Mouse (Mus musculus): ENCODE data around the gene Baz1b. TPM values are rescaled to one million over a fixed set of nuclear protein-coding genes. Genes with fewer than 3 reads are reported as not detected.

The Baz1b gene
- polyA plus RNA-seq, 1 experiment, result 84.1 TPM

- H3K27ac ChIP-seq (ENCODE audit: insufficient read depth, low read length), result no peak overlapping the region
- H3K4me3 ChIP-seq (ENCODE audit: insufficient read depth, low read length), result no peak overlapping the region
- peaks cover under 1% of the 10 kb centered on the region; the same call in 1 of the 2 replicates for H3K4me1 ChIP-seq (ENCODE audit: control insufficient read depth, insufficient read depth, low read length)
- TF ChIP-seq POLR2A (IDR thresholded peaks at IDR 0.05; ENCODE audit: low read depth, low read length), result no peak
These were observed 12.0 kb upstream of the Baz1b start for GRCm38 (mm10) chr5:135175086-135175485.

- no peaks in the 10 kb centered on the region for H3K4me1 ChIP-seq (ENCODE audit: control insufficient read depth, insufficient read depth, low read length)
- H3K4me3 ChIP-seq (ENCODE audit: insufficient read depth, low read length), result no peak overlapping the region
- TF ChIP-seq CTCF (IDR thresholded peaks at IDR 0.05; ENCODE audit: borderline replicate concordance, insufficient read depth, low read length) (no peak), POLR2A (IDR thresholded peaks at IDR 0.05; ENCODE audit: low read depth, low read length) (no peak)
- H3K27ac ChIP-seq (ENCODE audit: insufficient read depth, low read length), result no peak overlapping the region
These were observed 8.5 kb upstream of the Baz1b start for GRCm38 (mm10) chr5:135178523-135178922.

- no peak overlapping the region for H3K27ac ChIP-seq (ENCODE audit: insufficient read depth, low read length)
- TF ChIP-seq POLR2A (IDR thresholded peaks at IDR 0.05; ENCODE audit: low read depth, low read length), result no peak
- no peak for TF ChIP-seq CTCF (IDR thresholded peaks at IDR 0.05; ENCODE audit: borderline replicate concordance, insufficient read depth, low read length)
- H3K4me3 ChIP-seq (ENCODE audit: insufficient read depth, low read length), result no peak overlapping the region
- H3K4me1 ChIP-seq (ENCODE audit: control insufficient read depth, insufficient read depth, low read length), result no peaks in the 10 kb centered on the region
These were observed 8.1 kb upstream of the Baz1b start for GRCm38 (mm10) chr5:135178996-135179395.

GRCm38 (mm10) chr5:135179616-135180015 is 7.4 kb upstream of the Baz1b start:
- no peaks in the 10 kb centered on the region for H3K4me1 ChIP-seq (ENCODE audit: control insufficient read depth, insufficient read depth, low read length)
- H3K4me3 ChIP-seq (ENCODE audit: insufficient read depth, low read length), result no peak overlapping the region
- H3K27ac ChIP-seq (ENCODE audit: insufficient read depth, low read length), result no peak overlapping the region
- TF ChIP-seq CTCF (IDR thresholded peaks at IDR 0.05; ENCODE audit: borderline replicate concordance, insufficient read depth, low read length) (no peak), POLR2A (IDR thresholded peaks at IDR 0.05; ENCODE audit: low read depth, low read length) (no peak)

- Histone ChIP-seq H3K4me1 (ENCODE audit: control insufficient read depth, insufficient read depth, low read length) (no peaks in the 10 kb centered on the region), H3K4me3 (ENCODE audit: insufficient read depth, low read length) (no peak overlapping the region), H3K27ac (ENCODE audit: insufficient read depth, low read length) (no peak overlapping the region)
- TF ChIP-seq POLR2A (IDR thresholded peaks at IDR 0.05; ENCODE audit: low read depth, low read length) (no peak), CTCF (IDR thresholded peaks at IDR 0.05; ENCODE audit: borderline replicate concordance, insufficient read depth, low read length) (no peak)
These were observed 6.3 kb upstream of the Baz1b start for GRCm38 (mm10) chr5:135180796-135181195.

GRCm38 (mm10) chr5:135181776-135182175 is 5.3 kb upstream of the Baz1b start:
- no peak overlapping the region for H3K27ac ChIP-seq (ENCODE audit: insufficient read depth, low read length)
- no peak for TF ChIP-seq POLR2A (IDR thresholded peaks at IDR 0.05; ENCODE audit: low read depth, low read length)
- no peak for TF ChIP-seq CTCF (IDR thresholded peaks at IDR 0.05; ENCODE audit: borderline replicate concordance, insufficient read depth, low read length)
- no peaks in the 10 kb centered on the region for H3K4me1 ChIP-seq (ENCODE audit: control insufficient read depth, insufficient read depth, low read length)
- H3K4me3 ChIP-seq (ENCODE audit: insufficient read depth, low read length), result no peak overlapping the region

- Histone ChIP-seq H3K4me3 (ENCODE audit: insufficient read depth, low read length) (no peak overlapping the region), H3K4me1 (ENCODE audit: control insufficient read depth, insufficient read depth, low read length) (no peaks in the 10 kb centered on the region), H3K27ac (ENCODE audit: insufficient read depth, low read length) (peak overlapping the region; percentile 43)
- TF ChIP-seq CTCF (IDR thresholded peaks at IDR 0.05; ENCODE audit: borderline replicate concordance, insufficient read depth, low read length) (no peak), POLR2A (IDR thresholded peaks at IDR 0.05; ENCODE audit: low read depth, low read length) (no peak)
These were observed 3.8 kb upstream of the Baz1b start for GRCm38 (mm10) chr5:135183131-135183861.

- Histone ChIP-seq H3K4me3 (ENCODE audit: insufficient read depth, low read length) (no peak overlapping the region), H3K27ac (ENCODE audit: insufficient read depth, low read length) (no peak overlapping the region), H3K4me1 (ENCODE audit: control insufficient read depth, insufficient read depth, low read length) (no peaks in the 10 kb centered on the region)
- TF ChIP-seq POLR2A (IDR thresholded peaks at IDR 0.05; ENCODE audit: low read depth, low read length) (no peak), CTCF (IDR thresholded peaks at IDR 0.05; ENCODE audit: borderline replicate concordance, insufficient read depth, low read length) (no peak)
These were observed 2.0 kb upstream of the Baz1b start for GRCm38 (mm10) chr5:135185016-135185415.

- no peak overlapping the region for H3K4me3 ChIP-seq (ENCODE audit: insufficient read depth, low read length)
- no peak for TF ChIP-seq POLR2A (IDR thresholded peaks at IDR 0.05; ENCODE audit: low read depth, low read length)
- TF ChIP-seq CTCF (IDR thresholded peaks at IDR 0.05; ENCODE audit: borderline replicate concordance, insufficient read depth, low read length), result no peak
These were observed 1.5 kb upstream of the Baz1b start for GRCm38 (mm10) chr5:135185596-135185995.

GRCm38 (mm10) chr5:135186231-135186620 is 838 bp upstream of the Baz1b start:
- peak overlapping the region; percentile 93 for H3K27ac ChIP-seq (ENCODE audit: insufficient read depth, low read length)
- H3K4me3 ChIP-seq (ENCODE audit: insufficient read depth, low read length), result peak overlapping the region; percentile 71
- no peak for TF ChIP-seq POLR2A (IDR thresholded peaks at IDR 0.05; ENCODE audit: low read depth, low read length)
- no peak for TF ChIP-seq CTCF (IDR thresholded peaks at IDR 0.05; ENCODE audit: borderline replicate concordance, insufficient read depth, low read length)
- no peaks in the 10 kb centered on the region for H3K4me1 ChIP-seq (ENCODE audit: control insufficient read depth, insufficient read depth, low read length)

More at GRCm38 (mm10) chr5:135185596-135185995, 1.5 kb upstream of the Baz1b start:
- no peaks in the 10 kb centered on the region for H3K4me1 ChIP-seq (ENCODE audit: control insufficient read depth, insufficient read depth, low read length)
- H3K27ac ChIP-seq (ENCODE audit: insufficient read depth, low read length), result no peak overlapping the region

Measured in embryonic fibroblast, embryonic 13.5 days (primary cell).